Mouse (Mus musculus): ENCODE data around the gene Qtrt2.

Qtrt2 gene

DNA sequence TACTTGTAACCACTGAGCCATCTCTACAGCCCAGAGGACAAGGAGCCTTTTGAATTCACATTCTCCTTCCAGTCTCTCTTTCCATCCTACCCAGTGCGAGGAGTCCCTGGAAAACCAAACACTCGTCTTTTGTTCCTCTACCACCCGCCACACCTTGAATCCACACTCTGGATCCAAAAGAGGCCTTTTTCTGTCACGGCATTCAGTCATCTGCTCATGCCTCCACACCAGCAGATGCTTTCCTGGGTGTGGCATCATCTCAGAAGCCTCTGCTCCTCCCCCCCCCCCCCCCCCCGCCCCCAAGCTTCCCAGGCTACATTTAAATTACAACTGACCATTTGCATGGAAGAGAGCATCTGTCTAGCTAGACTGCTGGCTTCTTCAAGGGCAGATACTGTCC lies 110.3 kb downstream of the Qtrt2 start:
- DNase-seq (ENCODE audit: low spot score), result no peak

DNA sequence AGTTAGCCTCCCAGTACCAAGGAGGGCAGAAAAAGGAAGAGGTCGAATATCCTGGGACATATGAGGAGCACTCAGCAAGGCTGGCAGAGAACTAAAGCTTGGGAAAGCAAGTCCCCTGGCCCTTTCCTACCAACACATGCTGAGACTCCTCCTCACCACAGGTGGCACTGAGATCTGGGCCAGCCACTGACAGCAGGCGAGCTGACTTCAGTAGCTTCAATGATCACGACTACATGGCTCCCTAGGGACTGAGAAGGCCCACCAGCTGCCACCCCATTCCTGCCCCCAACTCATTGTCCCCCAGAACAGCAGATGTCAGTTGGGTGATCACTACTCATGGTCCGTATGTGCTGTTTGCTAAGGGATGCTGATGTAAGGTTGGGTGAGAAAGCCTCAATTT lies 112.0 kb downstream of the Qtrt2 start:
- no peak for DNase-seq (ENCODE audit: low spot score)

Measured in adipocyte (in vitro differentiated cells).